7 mouse cellular contexts compared by ENCODE assay signal in genomic region chr7:25267751-25268463, GRCm38 (mm10). TPM values are rescaled to one million over a fixed set of nuclear protein-coding genes. Genes with fewer than 3 reads are reported as not detected.
DNase-seq lines count a peak whose midpoint lies in the region; ATAC-seq and TF ChIP-seq lines count a peak whose summit lies in the region.

No protein-coding gene starts in this region.

- peaks cover 21% of the 10 kb centered on the region for H3K36me3 ChIP-seq in embryonic facial prominence, embryonic 10.5 days (replicated peaks)
- peaks cover 21% of the 10 kb centered on the region for H3K36me3 ChIP-seq in intestine, postnatal 0 days (ENCODE audit: control insufficient read depth, insufficient read depth)
- peaks cover 13% of the 10 kb centered on the region; the same call in 1 of the 2 replicates for H3K36me3 ChIP-seq in midbrain, embryonic 12.5 days
- H3K36me3 ChIP-seq in small intestine, adult 2 months (ENCODE audit: control insufficient read depth, insufficient read depth, low read length): peaks cover 17% of the 10 kb centered on the region

- H3K4me3 ChIP-seq in embryonic facial prominence, embryonic 10.5 days: peak overlapping the region; percentile 89
- peak overlapping the region; percentile 68 for H3K4me3 ChIP-seq in intestine, postnatal 0 days (ENCODE audit: low read depth, low read length)
- H3K4me3 ChIP-seq in midbrain, embryonic 12.5 days: peak overlapping the region; percentile 87
- H3K4me3 ChIP-seq in small intestine, adult 2 months (ENCODE audit: low read depth, low read length): peak overlapping the region; percentile 88

- under 1% methylated on average over 33 of the region's 33 CpGs for WGBS in embryonic facial prominence, embryonic 10.5 days
- under 1% methylated on average over 33 of the region's 33 CpGs for WGBS in intestine, postnatal 0 days
- WGBS in midbrain, embryonic 12.5 days: under 1% methylated on average over 33 of the region's 33 CpGs
- under 1% methylated on average over 33 of the region's 33 CpGs for WGBS in small intestine, adult 2 months

- H3K27me3 ChIP-seq in embryonic facial prominence, embryonic 10.5 days (replicated peaks; ENCODE audit: low read depth, poor library complexity, severe bottlenecking): no peaks in the 10 kb centered on the region; the same call in 1 of the 2 replicates
- no peaks in the 10 kb centered on the region for H3K27me3 ChIP-seq in intestine, postnatal 0 days (replicated peaks; ENCODE audit: control insufficient read depth, insufficient read depth, low read length)
- peaks cover 12% of the 10 kb centered on the region for H3K27me3 ChIP-seq in midbrain, embryonic 12.5 days
- H3K27me3 ChIP-seq in small intestine, adult 2 months (ENCODE audit: control insufficient read depth, insufficient read depth, low read length): no peaks in the 10 kb centered on the region

- TF ChIP-seq POLR2A in small intestine, adult 2 months (IDR thresholded peaks at IDR 0.05; ENCODE audit: low read depth, low read length): no peak

- H3K9ac ChIP-seq in intestine, postnatal 0 days (ENCODE audit: low read depth, low read length): peak overlapping the region; percentile 77
- peak overlapping the region; percentile 87 for H3K9ac ChIP-seq in midbrain, embryonic 12.5 days (replicated peaks)

- intact Hi-C loops in left cerebral cortex, postnatal 4 days (cut with DNase I): no loop called here

- peak; percentile 95 for ATAC-seq in intestine, postnatal 0 days
- peak; percentile 95 for ATAC-seq in midbrain, embryonic 12.5 days (ENCODE audit: low FRiP score, low read depth)

- no peak for TF ChIP-seq CTCF in intestine, postnatal 0 days (IDR thresholded peaks at IDR 0.05; ENCODE audit: low read depth)
- TF ChIP-seq CTCF in small intestine, adult 2 months (IDR thresholded peaks at IDR 0.05; ENCODE audit: extremely low read depth, insufficient read length, insufficient replicate concordance, low read depth, low read length): no peak

- no peaks in the 10 kb centered on the region for H3K9me3 ChIP-seq in embryonic facial prominence, embryonic 10.5 days
- H3K9me3 ChIP-seq in intestine, postnatal 0 days (ENCODE audit: control insufficient read depth): no peaks in the 10 kb centered on the region
- no peaks in the 10 kb centered on the region for H3K9me3 ChIP-seq in midbrain, embryonic 12.5 days

- peaks cover 49% of the 10 kb centered on the region for H3K4me1 ChIP-seq in embryonic facial prominence, embryonic 10.5 days
- no peaks in the 10 kb centered on the region; the same call in 1 of the 2 replicates for H3K4me1 ChIP-seq in intestine, postnatal 0 days (replicated peaks; ENCODE audit: control insufficient read depth, insufficient read depth, low read length)
- H3K4me1 ChIP-seq in midbrain, embryonic 12.5 days: peaks cover 21% of the 10 kb centered on the region
- peaks cover 7% of the 10 kb centered on the region for H3K4me1 ChIP-seq in small intestine, adult 2 months (ENCODE audit: control insufficient read depth, insufficient read depth, insufficient read length, low read length)

- peak; percentile 97 for DNase-seq in adrenal gland, postnatal 10 days
- DNase-seq in embryonic facial prominence, embryonic 10.5 days (ENCODE audit: low spot score): peak; percentile 98
- DNase-seq in gonadal fat pad, adult 2 months (ENCODE audit: low read depth): peak; percentile 100
- peak; percentile 100 for DNase-seq in left cerebral cortex, postnatal 4 days

- H3K27ac ChIP-seq in embryonic facial prominence, embryonic 10.5 days (replicated peaks): peak overlapping the region; percentile 96
- H3K27ac ChIP-seq in intestine, postnatal 0 days (ENCODE audit: low read depth, low read length): peak overlapping the region; percentile 87
- H3K27ac ChIP-seq in midbrain, embryonic 12.5 days (replicated peaks): peak overlapping the region; percentile 89
- peak overlapping the region; percentile 95 for H3K27ac ChIP-seq in small intestine, adult 2 months (ENCODE audit: insufficient read depth, low read depth, low read length)

- H3K4me2 ChIP-seq in intestine, postnatal 0 days (replicated peaks; ENCODE audit: low read depth): peak overlapping the region; percentile 72
- H3K4me2 ChIP-seq in midbrain, embryonic 12.5 days (replicated peaks): peak overlapping the region; percentile 81

RNA-seq across cellular contexts. Expression of gene Cic, which starts 0.4 kb away (rescaled TPM):
- 100 to 1,000 TPM in 1 of 2 experiments, 10 to 100 TPM in 1; 92.7 to 116 TPM for total RNA-seq in adrenal gland, postnatal 10 days (2021)
- polyA plus RNA-seq in embryonic facial prominence, embryonic 10.5 days (2016; fragmentation: Nextera tagmentation; extraction: Ambion mirVana): 17.1 and 21.4 TPM in 2 replicates
- polyA plus RNA-seq in gonadal fat pad, adult 2 months (2012; rRNA removed): 54.4 and 81.6 TPM in 2 replicates
- 17.2 and 21.7 TPM in 2 replicates for polyA plus RNA-seq in intestine, postnatal 0 days (2015; fragmentation: Nextera tagmentation; extraction: Ambion mirVana)
- 100 to 1,000 TPM; 324 to 333 TPM for total RNA-seq in left cerebral cortex, postnatal 4 days (2021)
- polyA plus RNA-seq in midbrain, embryonic 12.5 days (2016; fragmentation: Nextera tagmentation; extraction: Ambion mirVana): 39.4 and 40.8 TPM in 2 replicates
- 35.6 and 65.6 TPM in 2 replicates for polyA plus RNA-seq in small intestine, adult 2 months (2012; rRNA removed)

RNA-seq across cellular contexts. Expression of gene Erf, which starts 17.3 kb away (rescaled TPM):
- 10 to 100 TPM; 33.0 to 42.3 TPM for total RNA-seq in adrenal gland, postnatal 10 days (2021)
- polyA plus RNA-seq in embryonic facial prominence, embryonic 10.5 days (2016; fragmentation: Nextera tagmentation; extraction: Ambion mirVana): 10.9 and 11.5 TPM in 2 replicates
- polyA plus RNA-seq in gonadal fat pad, adult 2 months (2012; rRNA removed): 33.2 and 43.4 TPM in 2 replicates
- 7.8 and 8.4 TPM in 2 replicates for polyA plus RNA-seq in intestine, postnatal 0 days (2015; fragmentation: Nextera tagmentation; extraction: Ambion mirVana)
- total RNA-seq in left cerebral cortex, postnatal 4 days (2021): 10 to 100 TPM; 29.4 to 36.1 TPM
- polyA plus RNA-seq in midbrain, embryonic 12.5 days (2016; fragmentation: Nextera tagmentation; extraction: Ambion mirVana): 8.8 and 10.0 TPM in 2 replicates
- 15.8 and 37.1 TPM in 2 replicates for polyA plus RNA-seq in small intestine, adult 2 months (2012; rRNA removed)

RNA-seq across cellular contexts. Expression of gene Pafah1b3, which starts 29.9 kb away (rescaled TPM):
- total RNA-seq in adrenal gland, postnatal 10 days (2021): 10 to 100 TPM; 38.1 to 39.7 TPM
- 281 and 301 TPM in 2 replicates for polyA plus RNA-seq in embryonic facial prominence, embryonic 10.5 days (2016; fragmentation: Nextera tagmentation; extraction: Ambion mirVana)
- 74.1 and 84.0 TPM in 2 replicates for polyA plus RNA-seq in gonadal fat pad, adult 2 months (2012; rRNA removed)
- polyA plus RNA-seq in intestine, postnatal 0 days (2015; fragmentation: Nextera tagmentation; extraction: Ambion mirVana): 87.6 and 91.9 TPM in 2 replicates
- 100 to 1,000 TPM; 234 to 250 TPM for total RNA-seq in left cerebral cortex, postnatal 4 days (2021)
- polyA plus RNA-seq in midbrain, embryonic 12.5 days (2016; fragmentation: Nextera tagmentation; extraction: Ambion mirVana): 399 and 410 TPM in 2 replicates
- polyA plus RNA-seq in small intestine, adult 2 months (2012; rRNA removed): 87.2 and 184 TPM in 2 replicates

RNA-seq across cellular contexts. Expression of gene Gsk3a, which starts 30.3 kb away (rescaled TPM):
- 10 to 100 TPM; 92.5 to 96.7 TPM for total RNA-seq in adrenal gland, postnatal 10 days (2021)
- polyA plus RNA-seq in embryonic facial prominence, embryonic 10.5 days (2016; fragmentation: Nextera tagmentation; extraction: Ambion mirVana): 10.6 and 10.7 TPM in 2 replicates
- 120 and 125 TPM in 2 replicates for polyA plus RNA-seq in gonadal fat pad, adult 2 months (2012; rRNA removed)
- polyA plus RNA-seq in intestine, postnatal 0 days (2015; fragmentation: Nextera tagmentation; extraction: Ambion mirVana): 8.8 and 9.7 TPM in 2 replicates
- 100 to 1,000 TPM; 195 to 197 TPM for total RNA-seq in left cerebral cortex, postnatal 4 days (2021)
- polyA plus RNA-seq in midbrain, embryonic 12.5 days (2016; fragmentation: Nextera tagmentation; extraction: Ambion mirVana): 17.9 and 19.0 TPM in 2 replicates
- polyA plus RNA-seq in small intestine, adult 2 months (2012; rRNA removed): 77.7 and 163 TPM in 2 replicates

RNA-seq across cellular contexts. Expression of gene Prr19, which starts 33.3 kb away (rescaled TPM):
- total RNA-seq in adrenal gland, postnatal 10 days (2021): not detected
- 0.82 and 0.88 TPM in 2 replicates for polyA plus RNA-seq in embryonic facial prominence, embryonic 10.5 days (2016; fragmentation: Nextera tagmentation; extraction: Ambion mirVana)
- 0.19 and 0.30 TPM in 2 replicates for polyA plus RNA-seq in gonadal fat pad, adult 2 months (2012; rRNA removed)
- 0.12 TPM in 1 of 2 replicates, not detected in the other for polyA plus RNA-seq in intestine, postnatal 0 days (2015; fragmentation: Nextera tagmentation; extraction: Ambion mirVana)
- under 1 TPM; 0.52 to 0.87 TPM for total RNA-seq in left cerebral cortex, postnatal 4 days (2021)
- 1.3 and 1.7 TPM in 2 replicates for polyA plus RNA-seq in midbrain, embryonic 12.5 days (2016; fragmentation: Nextera tagmentation; extraction: Ambion mirVana)
- 0.15 TPM in 1 of 2 replicates, not detected in the other for polyA plus RNA-seq in small intestine, adult 2 months (2012; rRNA removed)

Comparison
In these comparisons a context has a peak if more than half of its experiments do, and no peak if none do; other contexts are left out.
1. Peak in every context shown above with its lines: DNase-seq, ATAC-seq, H3K4me3 ChIP-seq and H3K27ac ChIP-seq.